Mouse (Mus musculus) heart, postnatal 0 days (tissue): ENCODE results near the gene Vps13c. TPM values are rescaled to one million over a fixed set of nuclear protein-coding genes. Genes with fewer than 3 reads are reported as not detected.

Experiments used
- ATAC-seq: fragments of 200-750 bp; cut with Nextera tagmentation; 2 replicates; pipeline ENCODE4 v1.8.0; 2017; ENCODE audit warnings: low read depth, moderate number of reproducible peaks, moderate library complexity; ENCODE audit not compliant: insufficient read depth
- DNase-seq: peaks from one replicate; pipeline ENCODE4 v3.0.0-alpha.2; 2016; ENCODE audit warnings: low spot score
- H3K27ac ChIP-seq: fragments of 300-500 bp; sonication (generic); 2 replicates; pipeline ENCODE4 v1.5.1; 2014; ENCODE audit warnings: low read depth, mild to moderate bottlenecking
- H3K27me3 ChIP-seq: fragments of 300-500 bp; sonication (generic); 2 replicates; pipeline ENCODE4 v1.6.1; 2014; ENCODE audit warnings: low read length, mixed read lengths; ENCODE audit not compliant: control insufficient read depth, insufficient read depth
- H3K36me3 ChIP-seq: fragments of 300-500 bp; sonication (generic); replicated peaks from 2 replicates; pipeline ENCODE4 v1.6.1; 2014; ENCODE audit warnings: low read length, mixed read lengths; ENCODE audit not compliant: control insufficient read depth, insufficient read depth
- H3K4me1 ChIP-seq: fragments of 300-500 bp; sonication (generic); 2 replicates; pipeline ENCODE4 v1.6.1; 2014; ENCODE audit warnings: antibody characterized with exemption; ENCODE audit not compliant: control insufficient read depth, insufficient read depth
- H3K4me2 ChIP-seq: fragments of 300-500 bp; sonication (generic); 2 replicates; pipeline ENCODE4 v1.6.1; 2014; ENCODE audit warnings: low read depth, mild to moderate bottlenecking, low read length, moderate library complexity
- H3K4me3 ChIP-seq: fragments of 300-500 bp; sonication (generic); 2 replicates; pipeline ENCODE4 v1.5.1; 2014; ENCODE audit warnings: low read depth, low read length
- H3K9ac ChIP-seq: fragments of 300-500 bp; sonication (generic); replicated peaks from 2 replicates; pipeline ENCODE4 v1.6.1; 2014; ENCODE audit warnings: low read depth, low read length, mixed read lengths
- H3K9me3 ChIP-seq: fragments of 300-500 bp; sonication (generic); replicated peaks from 2 replicates; pipeline ENCODE4 v1.6.1; 2016; ENCODE audit warnings: low read length; ENCODE audit not compliant: control insufficient read depth
- CTCF ChIP-seq: IDR thresholded peaks from 2 replicates; pipeline ENCODE4 v1.5.1; 2016; ENCODE audit warnings: antibody characterized with exemption, control low read depth, low read depth
- EP300 ChIP-seq: IDR thresholded peaks from 2 replicates; pipeline ENCODE4 v1.6.1; 2016; ENCODE audit warnings: antibody characterized with exemption, low read depth
- WGBS: fragments of 180-500 bp; shearing (Covaris S2); extraction: QIAGEN DNeasy Blood & Tissue Kit; methylation state at CpG from one replicate; pipeline ENCODE4 v1.1.7; 2014; 5-methylcytosine and 5-hydroxymethylcytosine counted together
- polyA plus RNA-seq: library from polyadenylated mRNA; unstranded; fragments of >200 nt; fragmentation: Nextera tagmentation; extraction: Ambion mirVana; gene quantifications from 2 replicates; pipeline ENCODE4 v1.2.1, GENCODE M21; 2015
- total RNA-seq: library from RNA; depleted of rRNA; stranded (reverse); fragments of >200 nt; gene quantifications from 2 replicates; pipeline ENCODE4 v1.2.3, GENCODE M21; 2014; ENCODE audit warnings: low replicate concordance

Gene Vps13c
- total and polyA plus RNA-seq, 2 experiments from 2014 or later = 3.9 to 26.0 TPM

DNA sequence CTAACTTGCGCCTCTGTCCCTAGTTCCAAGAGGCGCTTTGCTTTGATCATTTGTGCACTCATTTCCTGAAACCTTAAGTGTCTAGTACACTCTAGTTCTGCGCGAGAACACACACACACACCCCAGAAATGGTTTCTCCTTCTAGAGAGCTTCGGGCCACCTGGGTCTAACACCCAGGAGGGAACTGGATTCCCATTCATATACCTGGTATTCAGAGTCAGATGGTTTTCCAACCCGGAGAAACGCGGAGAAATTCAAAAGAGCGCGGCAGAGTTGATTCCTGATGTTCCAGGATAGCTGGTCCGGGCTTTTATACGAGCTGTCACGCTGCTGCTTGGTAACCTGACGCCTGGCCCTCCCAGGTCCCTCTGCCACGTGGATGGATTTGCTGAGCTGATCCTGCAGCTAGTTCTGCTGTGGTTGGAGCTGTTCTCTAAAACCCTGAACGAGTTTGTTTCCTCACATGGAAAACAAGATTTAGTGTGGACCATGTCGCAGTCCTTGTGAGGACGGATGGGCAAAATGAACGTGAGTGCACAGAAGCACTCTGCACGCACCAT lies 8.1 kb upstream of the Vps13c start, which contains the start of gene C2cd4a:
C2cd4a (minus strand) TSS at position 285 of the 560 bp plus-strand sequence.
- TF ChIP-seq EP300 (no peak), CTCF (no peak)
- DNase-seq = no peak
- Histone ChIP-seq H3K4me1 (peaks cover 10% of the 10 kb centered on the region), H3K4me3 (peak within 1 kb of the TSS; percentile 59), H3K27ac (no peak within 1 kb of the TSS), H3K9ac (0 out of 2 replicates have a peak within 1 kb of the TSS, but pooled peaks have one; percentile 2), H3K9me3 (0 out of 2 replicates have a peak, but pooled peaks cover 3% of the 10 kb centered on the region), H3K27me3 (peaks cover 51% of the 10 kb centered on the region), H3K36me3 (no peaks in the 10 kb centered on the region), H3K4me2 (peak within 1 kb of the TSS; percentile 94)
- 7% methylated on average over 20 of the region's 20 CpGs for WGBS
- no peak for ATAC-seq

DNA sequence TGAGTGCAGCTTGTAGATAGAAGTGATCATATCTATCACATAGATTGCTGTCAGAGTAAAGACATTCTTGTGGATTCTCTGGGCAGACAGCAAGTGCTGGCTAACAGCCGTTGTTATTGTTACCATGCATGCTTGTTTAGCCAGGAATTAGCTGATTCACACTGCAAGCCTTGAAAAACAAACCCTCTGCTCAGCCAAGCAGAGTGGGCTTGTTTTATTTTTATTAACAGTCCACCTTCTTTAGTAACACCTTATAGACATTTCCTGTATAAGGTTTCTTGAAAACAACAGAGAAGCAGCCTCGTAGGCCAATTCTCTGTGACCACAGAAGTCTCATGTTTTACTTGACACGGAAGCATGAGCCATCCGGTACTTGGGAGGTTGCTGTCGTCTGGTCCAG lies 5.7 kb upstream of the Vps13c start:
- Histone ChIP-seq H3K27ac (no peak overlapping the region), H3K36me3 (no peaks in the 10 kb centered on the region), H3K4me3 (no peak overlapping the region), H3K4me2 (no peak overlapping the region), H3K9me3 (0 out of 2 replicates have a peak, but pooled peaks cover 3% of the 10 kb centered on the region), H3K4me1 (peaks cover 10% of the 10 kb centered on the region), H3K9ac (no peak overlapping the region), H3K27me3 (peaks cover 39% of the 10 kb centered on the region)
- TF ChIP-seq CTCF (no peak), EP300 (no peak)
- WGBS = 83% methylated on average over 5 of the region's 5 CpGs
- no peak for DNase-seq
- ATAC-seq = no peak

DNA sequence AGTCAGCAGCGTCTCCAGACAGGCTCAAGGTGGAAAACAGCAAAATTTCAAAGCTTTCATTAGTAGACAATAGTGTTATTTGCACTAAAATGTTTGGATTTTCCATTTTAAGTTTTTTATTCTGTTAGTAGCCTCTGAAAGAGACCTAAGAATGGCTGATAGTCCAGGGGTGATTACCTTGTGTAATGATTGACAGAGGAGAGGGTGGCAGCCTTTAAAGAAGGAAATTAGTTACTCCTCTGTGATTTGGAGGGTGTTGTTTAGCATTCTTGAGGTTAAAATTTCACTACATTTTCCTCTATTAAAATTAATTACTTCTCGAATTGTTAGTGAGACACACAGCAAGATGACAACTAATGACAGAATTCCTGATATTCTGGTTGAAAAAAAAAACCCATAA lies 2.9 kb upstream of the Vps13c start:
- H3K9me3 ChIP-seq = 0 out of 2 replicates have a peak, but pooled peaks cover 3% of the 10 kb centered on the region

DNA sequence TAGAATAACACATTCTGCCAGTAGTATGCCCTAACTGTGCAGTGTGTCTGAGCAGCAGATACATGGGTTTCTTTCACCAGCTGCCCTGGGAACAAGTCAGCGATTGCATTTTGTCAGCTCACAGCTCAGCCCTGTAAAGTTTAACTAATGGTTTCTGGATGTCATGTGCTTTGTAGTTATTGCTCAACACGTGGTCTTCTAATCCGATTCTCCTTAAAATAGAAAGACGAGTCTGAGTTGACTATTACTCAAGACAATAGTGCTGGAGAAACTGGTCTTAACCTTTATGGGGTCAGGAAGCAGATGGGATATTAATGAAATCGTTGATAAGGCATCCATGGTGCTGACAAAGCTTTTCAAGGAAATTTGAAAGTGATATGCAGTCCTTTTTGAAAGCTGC lies 2.6 kb downstream of the Vps13c start:
- Histone ChIP-seq H3K9me3 (no peaks in the 10 kb centered on the region), H3K9ac (no peak overlapping the region), H3K4me2 (no peak overlapping the region), H3K27ac (no peak overlapping the region), H3K4me1 (peaks cover 20% of the 10 kb centered on the region; the same call in 1 of the 2 replicates), H3K4me3 (no peak overlapping the region), H3K27me3 (no peaks in the 10 kb centered on the region), H3K36me3 (peaks cover 4% of the 10 kb centered on the region; the same call in 1 of the 2 replicates)
- no peak for TF ChIP-seq EP300
- no peak for TF ChIP-seq CTCF
- ATAC-seq (no peak), DNase-seq (peak; percentile 17)
- 21% methylated on average over 5 of the region's 5 CpGs for WGBS

More for the DNA sequence above, 2.9 kb upstream of the Vps13c start:
- Histone ChIP-seq H3K27me3 (peaks cover 13% of the 10 kb centered on the region; the same call in 1 of the 2 replicates), H3K36me3 (no peaks in the 10 kb centered on the region), H3K4me2 (no peak overlapping the region), H3K4me3 (no peak overlapping the region), H3K9ac (no peak overlapping the region), H3K4me1 (peaks cover 12% of the 10 kb centered on the region; the same call in 1 of the 2 replicates), H3K27ac (no peak overlapping the region)
- DNase-seq = no peak
- WGBS = 67% methylated on average over 2 of the region's 2 CpGs
- no peak for ATAC-seq
- no peak for TF ChIP-seq CTCF
- no peak for TF ChIP-seq EP300

DNA sequence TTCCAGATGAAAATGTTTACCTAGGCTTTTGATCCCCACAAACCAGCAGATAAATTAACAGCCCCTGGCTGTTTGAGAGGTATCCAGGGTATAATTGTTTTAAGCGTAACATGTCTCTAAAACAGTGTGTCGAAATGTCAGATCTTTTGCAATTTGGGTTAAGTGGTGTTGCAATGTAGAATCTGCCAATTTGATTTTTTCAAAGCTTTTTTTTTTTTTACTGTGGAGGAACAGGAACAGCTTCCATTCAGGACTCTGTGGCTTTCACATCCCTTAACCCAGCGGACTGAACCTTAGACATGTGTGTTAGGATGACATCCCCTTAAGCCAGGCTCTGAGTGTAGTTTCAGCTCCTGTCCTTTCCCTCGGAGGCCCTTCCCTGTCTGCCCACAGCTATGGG lies 4.8 kb downstream of the Vps13c start:
- Histone ChIP-seq H3K36me3 (peaks cover 4% of the 10 kb centered on the region; the same call in 1 of the 2 replicates), H3K4me2 (no peak overlapping the region), H3K27ac (peak overlapping the region; percentile 8; the same call in 1 of the 2 replicates), H3K4me1 (peaks cover 17% of the 10 kb centered on the region; the same call in 1 of the 2 replicates), H3K9me3 (no peaks in the 10 kb centered on the region), H3K9ac (no peak overlapping the region), H3K27me3 (no peaks in the 10 kb centered on the region), H3K4me3 (no peak overlapping the region)
- no peak for TF ChIP-seq EP300
- no peak for TF ChIP-seq CTCF
- no peak for DNase-seq
- no peak for ATAC-seq
- WGBS = 81% methylated on average over 4 of the region's 4 CpGs

DNA sequence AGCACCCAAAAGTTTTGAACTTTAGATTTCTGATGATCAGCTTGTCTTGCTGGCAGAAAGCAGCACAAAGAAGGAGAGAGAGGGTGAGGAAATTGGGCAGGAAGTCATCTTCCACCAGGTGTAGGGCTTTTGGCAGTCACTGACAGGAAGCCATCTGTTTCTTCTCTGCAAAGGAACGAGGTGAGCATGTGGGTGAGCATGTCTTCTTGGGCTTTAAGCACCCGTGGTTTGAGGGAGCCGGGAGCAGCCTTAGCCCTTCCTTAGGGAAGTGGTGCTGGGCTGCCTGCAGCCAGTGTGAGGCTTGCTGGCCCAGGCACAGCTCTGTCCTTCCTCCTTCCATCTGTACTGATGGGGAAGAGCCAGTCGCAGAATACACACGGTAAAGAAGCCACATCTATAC lies 5.5 kb downstream of the Vps13c start:
- Histone ChIP-seq H3K4me1 (peaks cover 15% of the 10 kb centered on the region; the same call in 1 of the 2 replicates), H3K4me2 (no peak overlapping the region), H3K27me3 (no peaks in the 10 kb centered on the region), H3K9ac (no peak overlapping the region), H3K9me3 (no peaks in the 10 kb centered on the region), H3K27ac (peak overlapping the region; percentile 8; the same call in 1 of the 2 replicates), H3K4me3 (no peak overlapping the region), H3K36me3 (peaks cover 4% of the 10 kb centered on the region; the same call in 1 of the 2 replicates)
- DNase-seq (no peak), ATAC-seq (no peak)
- WGBS = 62% methylated on average over 5 of the region's 5 CpGs
- no peak for TF ChIP-seq EP300
- TF ChIP-seq CTCF = no peak
